Mouse (Mus musculus) stomach, postnatal 0 days (tissue): ENCODE measurements around the gene Ankzf1.

Experiments used
- CTCF ChIP-seq: IDR thresholded peaks from 2 replicates; pipeline ENCODE4 v1.5.1; 2016; ENCODE audit warnings: antibody characterized with exemption, low read depth, mild to moderate bottlenecking, moderate library complexity
- EP300 ChIP-seq: optimal IDR thresholded peaks from 2 replicates; pipeline ENCODE3; 2016; ENCODE audit warnings: antibody characterized with exemption

DNA sequence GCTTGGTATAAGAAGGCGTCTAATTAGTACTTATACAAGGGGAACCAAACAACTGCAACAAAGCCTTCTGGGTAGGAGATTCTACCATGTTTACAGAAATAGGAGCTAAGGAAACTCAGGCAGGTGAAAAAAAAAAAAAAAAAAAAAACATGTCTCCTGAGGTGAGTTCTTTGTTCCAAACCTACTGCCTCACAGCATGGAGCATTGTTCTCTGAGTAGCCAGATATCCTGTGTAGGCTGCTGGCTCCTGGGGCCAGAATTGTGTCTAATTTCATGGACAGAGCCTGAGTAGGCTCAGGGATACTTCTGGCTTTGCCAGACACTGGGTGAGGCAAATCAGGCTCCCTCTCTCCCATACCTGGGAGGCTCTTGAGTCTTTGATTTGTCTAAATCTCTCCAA, 35.7 kb downstream of the Ankzf1 start:
- TF ChIP-seq CTCF (no peak), EP300 (no peak)
